Mouse (Mus musculus) olfactory bulb, adult 2 months (tissue): ENCODE results near the gene Slc17a8.

Experiments
- CTCF ChIP-seq: fragments of 200-500 bp; IDR thresholded peaks from 2 replicates; pipeline ENCODE4 v1.5.1; 2012; ENCODE audit warnings: low read depth, mild to moderate bottlenecking, low read length, moderate library complexity; ENCODE audit not compliant: insufficient read depth
- POLR2A ChIP-seq: fragments of 200-500 bp; IDR thresholded peaks from 2 replicates; pipeline ENCODE4 v1.6.1; 2012; ENCODE audit warnings: mild to moderate bottlenecking, low read depth, low read length, moderate library complexity; ENCODE audit not compliant: insufficient read depth

DNA sequence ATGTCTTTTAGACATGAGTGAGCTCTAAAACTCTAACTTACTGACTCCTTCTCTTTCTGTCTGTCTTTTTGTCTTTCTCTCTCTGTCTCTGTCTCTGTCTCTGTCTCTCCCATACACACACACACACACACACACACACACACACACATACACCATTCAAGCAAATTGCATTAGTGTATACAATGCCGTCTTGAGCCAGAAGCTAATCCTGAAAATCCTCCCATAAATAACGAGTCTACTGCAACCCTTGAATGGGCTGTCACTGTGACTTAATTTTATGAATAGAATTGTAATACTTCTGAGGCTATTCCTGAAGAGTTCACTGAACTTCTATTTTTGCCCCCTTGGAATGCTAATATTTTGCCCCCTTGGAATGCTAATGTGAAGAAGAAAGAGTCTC, 95.2 kb downstream of the Slc17a8 start:
- no peak for TF ChIP-seq POLR2A
- no peak for TF ChIP-seq CTCF
